Mouse (Mus musculus) heart, adult 11 months (tissue): ENCODE results near the gene Nhs.

Experiments
- DNase-seq: peaks from one replicate; pipeline ENCODE4 v3.0.0; 2022

Gene Nhs

DNA sequence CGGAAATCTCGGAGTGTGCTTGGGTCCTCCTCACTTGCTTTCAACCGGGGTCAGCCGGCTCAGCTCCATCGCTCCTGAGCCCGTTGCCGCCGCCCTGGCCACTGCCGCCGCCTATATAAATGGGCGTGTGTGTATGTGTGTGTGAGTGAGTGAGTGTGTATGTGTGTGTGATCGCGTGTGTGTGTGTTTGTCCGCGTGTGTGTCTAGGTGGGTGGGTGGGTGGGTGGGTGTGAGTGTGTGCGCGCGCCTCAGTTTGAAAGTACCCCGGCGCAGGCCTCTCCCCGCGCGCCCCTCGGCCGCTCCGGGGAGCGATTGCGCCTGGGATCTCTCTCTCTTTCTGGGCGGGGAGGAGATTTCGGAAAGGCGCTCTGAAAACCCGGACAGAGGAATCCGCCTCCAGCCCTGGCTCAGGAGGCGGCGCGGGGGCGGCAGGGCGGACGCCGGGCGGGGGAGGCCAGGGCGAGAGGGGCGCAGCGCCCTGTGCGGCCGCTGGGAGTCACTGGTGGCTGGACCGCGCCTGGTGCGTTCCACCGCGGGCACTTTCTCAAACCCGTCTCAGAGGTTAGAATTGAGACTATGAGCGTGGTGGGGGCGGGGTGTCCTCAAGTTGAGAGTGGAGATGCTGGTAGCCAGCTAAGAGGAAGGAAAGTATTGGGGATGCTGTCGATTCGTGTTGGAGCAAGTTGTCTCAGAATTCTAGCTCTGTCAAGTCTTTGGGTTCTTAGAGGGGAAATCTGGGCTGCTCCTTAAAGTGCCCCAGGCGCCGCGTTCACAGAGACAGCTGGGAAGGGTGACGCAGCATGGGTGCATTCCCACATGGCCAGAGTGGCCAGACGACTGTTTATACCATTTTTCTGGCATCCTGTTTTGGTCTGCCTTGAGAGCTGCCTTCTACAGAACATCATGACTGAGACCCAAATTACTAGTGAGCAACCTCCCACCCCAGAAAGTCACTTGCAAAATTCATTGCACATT lies at the start of gene Nhs:
TSS of gene Nhs (minus strand) at position 94 of the 975 bp plus-strand sequence.
- DNase-seq, result peak; percentile 96

GRCm38 (mm10) chrX:162206350-162206884 lies 46.9 kb upstream of the Nhs start:
- no peak for DNase-seq

GRCm38 (mm10) chrX:162158743-162159636 lies 540 bp downstream of the Nhs start:
- peak; percentile 87 for DNase-seq

GRCm38 (mm10) chrX:162158142-162158541 lies 1.4 kb downstream of the Nhs start:
- DNase-seq, result no peak

DNA sequence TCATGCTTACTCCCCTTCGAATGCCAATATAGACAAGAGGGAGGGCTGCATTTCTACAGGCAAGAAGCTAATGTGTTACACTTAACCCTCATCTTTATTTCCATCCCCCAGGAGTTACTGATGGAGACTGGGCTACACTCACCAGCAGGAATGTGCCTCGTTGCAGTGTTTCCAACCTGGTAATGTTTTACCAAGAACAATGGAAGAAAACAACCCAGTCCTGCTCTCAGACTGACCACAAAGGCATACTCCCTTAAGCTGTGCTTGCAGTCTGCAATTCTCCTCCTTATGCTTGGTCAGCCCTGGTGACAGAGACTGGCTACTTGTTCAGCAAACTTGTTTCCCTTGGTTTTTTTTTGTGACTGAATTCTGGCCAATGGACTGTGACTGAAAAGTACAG lies 21.7 kb downstream of the Nhs start:
- no peak for DNase-seq

GRCm38 (mm10) chrX:162113257-162113656 lies 46.3 kb downstream of the Nhs start:
- peak; percentile 84 for DNase-seq

DNA sequence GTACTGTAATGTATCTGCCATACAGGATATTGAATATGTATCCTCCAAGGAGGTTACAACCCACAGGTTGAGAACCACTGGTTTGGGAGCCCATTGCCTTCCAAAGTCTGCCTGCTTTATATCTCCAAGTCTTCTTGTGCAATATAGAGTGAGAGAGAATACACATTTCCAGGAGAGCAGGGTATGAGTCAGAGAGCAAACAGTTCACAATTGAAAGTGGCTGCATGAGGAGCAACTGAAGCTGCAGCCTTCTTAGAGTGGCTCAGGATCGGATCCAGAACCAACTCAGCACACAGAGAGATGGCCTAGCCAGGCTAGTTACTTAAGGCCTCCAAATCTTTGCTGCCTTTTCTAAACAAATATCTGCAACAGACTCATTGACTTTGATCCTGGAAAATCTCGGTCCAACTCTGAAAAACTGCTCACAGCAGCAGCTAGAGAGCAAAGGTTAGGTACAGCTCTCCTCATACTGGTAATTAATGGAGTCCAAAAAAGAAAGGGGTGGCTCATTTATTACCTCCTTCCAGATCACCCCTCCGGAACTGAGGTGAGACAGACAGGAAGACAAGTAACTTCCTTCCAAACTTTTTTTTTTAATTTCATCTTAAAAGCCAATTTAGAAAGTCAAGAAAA lies 56.6 kb downstream of the Nhs start:
- DNase-seq, result no peak

DNA sequence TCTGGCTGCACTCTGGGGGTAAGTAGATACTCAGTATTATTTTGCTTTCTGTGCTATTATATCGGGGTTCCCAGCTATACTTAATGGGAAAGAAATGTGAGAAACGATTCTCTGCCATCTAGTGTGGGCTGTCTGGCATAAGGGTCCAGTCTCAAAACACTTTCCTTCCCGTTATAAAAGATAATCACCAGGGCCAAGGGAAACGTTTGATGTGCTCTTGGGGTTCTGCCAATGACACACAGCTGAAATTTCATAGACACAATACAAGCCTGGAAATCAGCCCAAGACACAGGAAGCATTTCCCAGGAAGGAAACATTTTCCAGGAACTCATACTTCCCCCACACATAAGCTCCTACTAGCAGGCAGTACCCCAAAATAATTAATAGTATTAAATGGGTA lies 61.2 kb downstream of the Nhs start:
- no peak for DNase-seq

GRCm38 (mm10) chrX:162087291-162087690 lies 72.2 kb downstream of the Nhs start:
- DNase-seq, result no peak

DNA sequence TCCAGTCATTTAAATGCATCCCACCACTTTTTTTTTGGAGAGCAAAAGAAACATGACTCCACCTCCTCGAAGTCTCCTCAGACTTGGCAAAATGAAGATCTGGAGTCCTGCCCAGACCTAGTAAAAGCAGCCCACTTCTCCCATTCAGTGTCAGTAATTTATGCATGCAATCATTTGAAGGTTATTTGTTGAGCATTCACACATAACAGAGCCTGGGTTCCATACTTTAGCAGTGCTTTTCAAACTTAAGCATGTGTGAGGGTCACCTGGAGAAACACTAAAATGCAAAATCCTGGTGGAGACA lies 73.7 kb downstream of the Nhs start:
- DNase-seq, result no peak

DNA sequence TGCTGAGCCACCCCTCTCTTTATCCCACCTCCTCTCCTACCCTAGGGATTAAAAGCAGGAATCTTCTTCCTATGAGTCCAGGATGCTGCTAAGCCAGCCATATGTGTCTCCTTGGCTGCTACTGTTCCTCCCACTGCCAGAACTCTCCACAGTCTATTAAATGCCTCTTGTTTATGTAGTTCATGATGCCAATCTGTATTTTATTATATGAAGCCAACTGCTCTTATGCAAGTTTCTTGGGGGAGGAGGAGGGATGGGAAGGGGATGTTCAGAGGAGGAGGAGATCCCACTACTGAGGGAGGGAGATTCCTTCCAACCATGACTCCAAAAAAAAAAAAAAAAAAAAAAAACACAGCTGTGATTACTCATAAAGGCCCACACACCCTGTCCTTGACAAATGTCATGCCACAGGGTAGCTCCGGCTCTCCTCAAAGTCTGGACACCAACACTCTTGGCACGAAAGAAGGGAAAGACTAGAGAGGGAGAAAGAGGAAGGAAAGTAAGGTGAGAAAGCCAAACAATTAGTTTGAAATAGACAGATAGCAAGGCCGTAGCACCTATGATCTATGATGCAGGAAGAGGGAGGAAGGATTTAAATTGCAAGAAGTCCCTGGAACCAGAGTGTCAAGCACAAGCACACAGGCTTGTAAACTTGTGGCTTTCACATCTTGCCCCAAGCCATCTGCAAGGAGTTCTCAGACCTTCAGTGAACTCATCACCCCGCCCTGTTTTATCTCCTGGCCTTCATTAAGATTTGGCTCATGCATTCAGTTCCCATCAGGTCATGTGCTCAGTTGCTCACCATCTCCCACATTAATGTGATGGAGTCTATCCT lies 74.3 kb downstream of the Nhs start:
- DNase-seq, result peak; percentile 86

GRCm38 (mm10) chrX:162063164-162063563 lies 96.4 kb downstream of the Nhs start:
- DNase-seq, result no peak

DNA sequence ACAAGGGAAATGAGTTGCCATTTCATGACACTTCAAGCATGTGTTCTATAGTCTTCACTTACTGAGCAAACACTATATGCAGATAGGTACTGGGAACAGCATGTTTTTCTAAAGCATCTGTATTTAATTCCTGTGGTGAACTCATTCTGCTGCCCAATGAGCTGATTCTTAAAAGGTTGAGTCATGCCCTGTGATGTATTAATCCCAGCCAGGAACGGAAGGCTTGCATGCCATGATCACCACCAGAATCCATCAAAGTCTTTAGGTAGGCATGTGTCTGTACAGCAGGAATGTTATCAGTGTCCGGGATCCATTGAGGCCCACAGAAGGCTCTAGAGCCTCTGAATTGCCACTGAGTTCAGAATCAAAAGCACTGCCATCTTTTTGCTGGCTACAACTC lies 103.9 kb downstream of the Nhs start:
- DNase-seq, result no peak

- no peak for DNase-seq
These were observed 106.0 kb downstream of the Nhs start for GRCm38 (mm10) chrX:162053566-162053965.

DNA sequence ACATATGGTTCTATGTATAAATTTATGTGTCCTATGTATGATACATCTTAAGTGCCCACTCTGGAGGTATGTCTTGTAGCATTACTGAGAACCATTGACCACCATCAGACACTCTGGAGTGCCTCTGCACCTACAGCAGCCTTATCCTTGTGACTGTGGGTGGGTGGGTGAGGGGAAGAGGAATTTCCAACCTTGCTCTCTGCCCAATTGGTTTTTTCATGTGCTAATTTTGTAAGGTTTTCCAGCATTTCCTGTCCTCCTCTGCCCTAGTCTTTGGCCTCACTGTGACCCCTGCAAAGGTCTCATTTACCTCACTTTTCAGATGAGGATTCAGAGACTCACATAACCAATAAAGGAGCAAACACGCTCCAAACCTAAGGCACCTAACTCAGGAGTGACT lies 107.0 kb downstream of the Nhs start:
- DNase-seq, result no peak

DNA sequence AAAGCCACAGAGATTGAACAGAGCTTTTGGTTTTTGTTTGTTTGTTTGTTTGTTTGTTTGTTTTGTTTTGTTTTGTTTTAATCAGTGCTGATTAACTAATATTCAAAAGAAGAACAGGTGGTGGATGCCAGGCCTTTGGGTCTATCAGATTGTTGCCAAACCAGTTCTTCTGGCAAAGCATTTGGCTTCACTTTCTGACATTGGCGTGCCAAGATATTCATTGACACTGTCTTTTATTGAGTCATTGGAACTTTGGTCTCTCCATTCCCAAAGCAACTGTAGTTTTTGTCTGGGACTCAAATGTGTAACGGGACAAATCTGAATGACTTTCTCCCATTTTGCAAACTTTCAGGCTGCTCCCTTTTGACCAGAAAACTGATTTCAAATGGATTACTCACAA lies 109.9 kb downstream of the Nhs start:
- DNase-seq, result no peak

DNA sequence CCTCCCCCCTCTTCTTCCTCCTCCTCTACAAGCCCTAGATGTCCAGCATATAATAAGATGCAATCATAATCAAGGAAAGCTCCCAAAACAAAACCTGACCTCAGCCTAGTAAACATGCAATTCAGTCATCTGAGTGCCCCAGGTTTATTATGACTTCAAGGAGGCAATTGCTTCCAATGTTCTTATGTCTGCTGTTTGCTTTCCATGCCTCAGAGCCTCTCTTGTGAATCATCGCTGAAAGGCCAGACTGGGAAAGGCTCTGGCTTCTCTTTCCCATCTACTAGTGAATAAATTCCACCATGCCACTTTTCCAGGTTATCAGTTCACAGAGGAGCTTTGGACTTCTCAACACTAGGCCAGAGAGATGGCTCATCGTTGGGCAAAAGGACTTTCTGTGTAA lies 114.0 kb downstream of the Nhs start:
- no peak for DNase-seq

GRCm38 (mm10) chrX:162044109-162044508 lies 115.4 kb downstream of the Nhs start:
- DNase-seq, result no peak

DNA sequence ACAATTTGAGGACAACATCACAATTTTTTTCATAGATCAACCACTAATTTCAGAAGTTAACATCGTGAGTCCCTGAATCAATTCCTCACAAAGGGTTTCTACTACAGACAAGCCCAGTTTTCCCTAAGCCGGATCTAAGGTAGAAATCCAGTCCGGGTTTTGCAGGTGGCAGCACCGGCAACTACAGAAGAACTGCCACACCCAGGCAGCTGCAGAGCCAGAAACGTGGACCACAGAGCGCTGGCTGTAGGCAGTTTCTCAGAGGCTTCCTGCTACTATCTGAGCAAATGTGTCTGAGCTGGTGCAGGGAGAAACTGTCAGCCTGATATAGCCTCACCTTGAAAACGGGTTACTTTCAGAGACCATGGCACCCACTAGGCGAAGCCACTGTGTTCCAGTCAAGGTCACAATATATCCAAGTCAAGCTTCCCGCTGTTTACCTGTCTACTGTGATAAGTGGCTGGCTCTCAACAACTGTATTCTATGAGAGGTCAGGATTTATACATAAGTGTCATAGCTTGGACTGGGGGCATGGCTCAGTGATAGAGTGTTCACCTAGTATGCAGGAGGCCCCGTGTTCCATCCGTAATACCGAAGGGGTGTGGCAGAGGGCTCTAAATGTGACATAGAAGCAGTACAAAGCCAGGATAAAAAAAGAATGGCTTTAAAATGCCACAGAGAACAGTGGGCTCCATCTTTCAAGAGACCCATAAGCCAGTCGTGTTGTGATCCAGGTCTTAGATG lies 134.1 kb downstream of the Nhs start:
- DNase-seq, result peak; percentile 84

DNA sequence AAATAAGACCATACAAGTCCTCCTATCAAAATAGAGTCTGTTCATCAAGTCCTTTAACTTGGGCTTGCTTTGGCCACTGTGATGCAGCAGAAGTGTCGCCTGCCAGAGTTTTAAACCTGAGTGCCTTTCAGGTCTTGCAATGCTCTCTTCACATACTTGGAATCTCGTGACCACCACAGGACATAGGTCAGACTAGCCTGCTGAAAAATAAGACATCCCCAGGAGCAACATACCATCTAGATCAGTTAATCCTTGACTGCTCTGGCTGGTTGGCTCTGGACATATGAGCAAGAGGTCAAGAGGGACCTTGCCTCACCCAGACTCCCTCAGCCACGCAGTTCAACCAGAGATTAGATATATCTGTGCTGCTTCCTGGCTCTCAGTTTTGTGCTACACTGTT lies 137.8 kb downstream of the Nhs start:
- no peak for DNase-seq

DNA sequence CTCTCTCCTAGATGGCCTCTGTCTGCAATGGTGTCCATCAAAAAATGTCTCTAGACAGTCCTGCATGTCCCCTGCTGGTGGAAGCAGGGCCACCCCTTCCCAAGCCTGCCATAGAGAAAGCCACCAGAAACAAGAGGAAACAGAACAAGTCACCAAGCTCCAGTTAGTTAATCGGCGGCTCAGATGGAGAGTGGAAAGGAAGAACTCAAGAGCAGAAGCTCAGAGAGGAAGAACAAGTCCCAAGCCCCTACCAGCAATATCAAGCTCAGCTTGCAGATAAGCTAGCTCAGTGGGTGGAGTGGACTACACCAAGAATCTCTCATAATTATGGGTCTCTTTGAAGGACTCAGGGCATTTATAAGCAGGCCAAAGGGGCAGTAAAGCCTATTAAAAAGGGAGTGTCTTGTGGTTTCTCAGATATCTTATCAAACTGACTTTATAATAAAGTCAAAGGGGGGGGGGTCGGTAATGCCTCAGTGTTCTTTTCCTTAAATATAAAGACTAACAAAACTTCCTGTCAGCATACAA lies 139.4 kb downstream of the Nhs start:
- no peak for DNase-seq
